Mouse (Mus musculus): ENCODE measurements at regions not wholly inside any gene's neighbourhood (a gene's known extent, or its start where the extent isn't known, plus 50 kb on each side); places are given as distances from the start of the nearest gene placed in this dataset.

- Histone ChIP-seq H3K9me3 (replicated peaks; ENCODE audit: control insufficient read depth, low read length, poor library complexity, severe bottlenecking) (no peaks in the 10 kb centered on the region), H3K27ac (ENCODE audit: low read length) (0 out of 2 replicates have a peak overlapping the region, but pooled peaks have one; percentile 10), H3K27me3 (ENCODE audit: control insufficient read depth, insufficient read depth, low read depth, low read length) (no peaks in the 10 kb centered on the region), H3K4me3 (ENCODE audit: low read depth, low read length) (no peak overlapping the region), H3K36me3 (ENCODE audit: control insufficient read depth, insufficient read depth, low read length) (no peaks in the 10 kb centered on the region), H3K4me1 (ENCODE audit: control insufficient read depth, insufficient read depth, low read length) (peaks cover 5% of the 10 kb centered on the region; the same call in 1 of the 2 replicates), H3K4me2 (ENCODE audit: low read length) (no peak overlapping the region), H3K9ac (ENCODE audit: low read depth, low read length) (no peak overlapping the region)
- ATAC-seq = peak; percentile 76
- WGBS = 14% methylated on average over 3 of the region's 3 CpGs
Measured at GRCm38 (mm10) chr2:8452566-8453243, 943.3 kb upstream of the Celf2 start.

GRCm38 (mm10) chr2:8441230-8441629 is 931.9 kb upstream of the Celf2 start:
- H3K4me1 ChIP-seq (ENCODE audit: control insufficient read depth, insufficient read depth, low read length) = no peaks in the 10 kb centered on the region
- H3K4me3 ChIP-seq (ENCODE audit: low read depth, low read length) = no peak overlapping the region
- WGBS = 90% methylated on average over 1 of the region's 1 CpGs

DNA sequence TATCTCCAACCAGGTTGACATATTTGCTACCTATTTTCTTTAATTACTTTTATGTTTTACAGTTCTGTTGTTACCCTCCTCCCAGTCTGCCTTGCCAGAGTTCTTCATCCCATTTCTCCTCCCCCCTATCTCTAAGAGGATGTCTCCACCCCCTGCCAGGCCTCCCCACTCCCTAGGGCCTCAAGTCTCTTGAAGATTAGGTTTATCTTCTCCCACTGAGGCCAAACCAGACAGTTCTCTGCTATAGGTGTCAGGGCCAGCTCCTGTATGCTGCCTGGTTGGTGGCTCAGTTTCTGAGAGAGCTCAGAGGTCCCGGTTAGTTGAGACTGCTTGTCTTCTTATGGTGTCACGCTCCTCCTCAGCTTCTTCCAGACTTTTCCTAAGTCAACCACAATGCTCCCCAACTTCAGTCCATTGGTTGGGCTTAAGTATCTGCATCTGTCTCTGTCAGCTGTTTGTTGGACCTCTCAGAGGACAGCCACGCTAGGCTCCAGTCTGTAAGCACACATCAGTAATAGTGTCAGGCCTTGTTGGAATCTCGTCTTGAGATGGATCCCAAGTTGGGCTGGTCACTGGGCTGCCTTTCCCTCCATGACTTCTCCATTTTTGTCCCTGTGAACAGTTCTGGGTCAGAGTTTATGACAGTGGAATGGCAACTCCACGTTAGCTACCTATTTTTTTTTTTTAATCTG is 920.4 kb upstream of the Celf2 start:
- WGBS = 83% methylated on average over 5 of the region's 5 CpGs
- H3K4me1 ChIP-seq (ENCODE audit: control insufficient read depth, insufficient read depth, low read length) = no peaks in the 10 kb centered on the region
- ATAC-seq = no peak

More at GRCm38 (mm10) chr2:8441230-8441629, 931.9 kb upstream of the Celf2 start:
- no peaks in the 10 kb centered on the region for H3K9me3 ChIP-seq (replicated peaks; ENCODE audit: control insufficient read depth, low read length, poor library complexity, severe bottlenecking)
- no peak overlapping the region for H3K9ac ChIP-seq (ENCODE audit: low read depth, low read length)
- no peaks in the 10 kb centered on the region for H3K36me3 ChIP-seq (ENCODE audit: control insufficient read depth, insufficient read depth, low read length)
- no peak for ATAC-seq
- H3K27me3 ChIP-seq (ENCODE audit: control insufficient read depth, insufficient read depth, low read depth, low read length) = no peaks in the 10 kb centered on the region
- H3K4me2 ChIP-seq (ENCODE audit: low read length) = no peak overlapping the region
- H3K27ac ChIP-seq (ENCODE audit: low read length) = no peak overlapping the region

DNA sequence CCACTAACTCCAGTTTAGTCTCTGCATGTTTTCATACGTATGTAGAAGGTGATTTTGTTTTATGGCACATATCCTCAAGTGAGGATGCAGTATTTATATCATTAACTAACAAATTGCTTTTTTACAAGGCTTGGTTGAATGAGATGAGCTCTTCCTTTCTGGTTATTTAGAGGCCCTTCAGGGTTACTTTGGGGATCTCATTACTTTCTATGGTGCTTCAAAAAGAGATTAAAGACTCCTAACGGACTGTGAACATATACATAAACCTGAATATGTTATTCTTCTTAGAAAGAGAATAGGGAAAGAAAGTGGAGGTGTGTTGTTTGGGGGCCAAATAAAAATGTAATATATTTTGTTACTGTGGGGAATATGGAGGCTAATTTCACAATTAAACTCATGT is 918.8 kb upstream of the Celf2 start:
- no peaks in the 10 kb centered on the region for H3K27me3 ChIP-seq (ENCODE audit: control insufficient read depth, insufficient read depth, low read depth, low read length)
- H3K36me3 ChIP-seq (ENCODE audit: control insufficient read depth, insufficient read depth, low read length) = no peaks in the 10 kb centered on the region
- H3K4me3 ChIP-seq (ENCODE audit: low read depth, low read length) = no peak overlapping the region
- no peak overlapping the region for H3K4me2 ChIP-seq (ENCODE audit: low read length)
- no peaks in the 10 kb centered on the region for H3K4me1 ChIP-seq (ENCODE audit: control insufficient read depth, insufficient read depth, low read length)
- no peaks in the 10 kb centered on the region for H3K9me3 ChIP-seq (replicated peaks; ENCODE audit: control insufficient read depth, low read length, poor library complexity, severe bottlenecking)
- WGBS = 56% methylated on average over 2 of the region's 2 CpGs
- ATAC-seq = no peak
- no peak overlapping the region for H3K9ac ChIP-seq (ENCODE audit: low read depth, low read length)
- no peak overlapping the region for H3K27ac ChIP-seq (ENCODE audit: low read length)

More for the DNA sequence above, 920.4 kb upstream of the Celf2 start:
- Histone ChIP-seq H3K4me2 (ENCODE audit: low read length) (no peak overlapping the region), H3K27ac (ENCODE audit: low read length) (no peak overlapping the region), H3K9ac (ENCODE audit: low read depth, low read length) (no peak overlapping the region), H3K36me3 (ENCODE audit: control insufficient read depth, insufficient read depth, low read length) (no peaks in the 10 kb centered on the region), H3K9me3 (replicated peaks; ENCODE audit: control insufficient read depth, low read length, poor library complexity, severe bottlenecking) (no peaks in the 10 kb centered on the region), H3K4me3 (ENCODE audit: low read depth, low read length) (no peak overlapping the region), H3K27me3 (ENCODE audit: control insufficient read depth, insufficient read depth, low read depth, low read length) (no peaks in the 10 kb centered on the region)

- Histone ChIP-seq H3K27ac (ENCODE audit: low read length) (no peak overlapping the region), H3K4me2 (ENCODE audit: low read length) (no peak overlapping the region), H3K36me3 (ENCODE audit: control insufficient read depth, insufficient read depth, low read length) (no peaks in the 10 kb centered on the region), H3K4me3 (ENCODE audit: low read depth, low read length) (no peak overlapping the region), H3K9ac (ENCODE audit: low read depth, low read length) (no peak overlapping the region), H3K9me3 (replicated peaks; ENCODE audit: control insufficient read depth, low read length, poor library complexity, severe bottlenecking) (no peaks in the 10 kb centered on the region), H3K27me3 (ENCODE audit: control insufficient read depth, insufficient read depth, low read depth, low read length) (no peaks in the 10 kb centered on the region), H3K4me1 (ENCODE audit: control insufficient read depth, insufficient read depth, low read length) (no peaks in the 10 kb centered on the region)
- ATAC-seq = no peak
- 73% methylated on average over 1 of the region's 1 CpGs for WGBS
Measured at GRCm38 (mm10) chr2:8427720-8428119, 918.4 kb upstream of the Celf2 start.

GRCm38 (mm10) chr2:8415917-8416316 is 906.6 kb upstream of the Celf2 start:
- H3K4me3 ChIP-seq (ENCODE audit: low read depth, low read length) = no peak overlapping the region
- no peaks in the 10 kb centered on the region for H3K4me1 ChIP-seq (ENCODE audit: control insufficient read depth, insufficient read depth, low read length)
- no peaks in the 10 kb centered on the region for H3K9me3 ChIP-seq (replicated peaks; ENCODE audit: control insufficient read depth, low read length, poor library complexity, severe bottlenecking)
- WGBS = 72% methylated on average over 3 of the region's 3 CpGs
- H3K9ac ChIP-seq (ENCODE audit: low read depth, low read length) = no peak overlapping the region
- H3K27me3 ChIP-seq (ENCODE audit: control insufficient read depth, insufficient read depth, low read depth, low read length) = no peaks in the 10 kb centered on the region
- ATAC-seq = no peak
- H3K27ac ChIP-seq (ENCODE audit: low read length) = no peak overlapping the region
- no peaks in the 10 kb centered on the region for H3K36me3 ChIP-seq (ENCODE audit: control insufficient read depth, insufficient read depth, low read length)
- no peak overlapping the region for H3K4me2 ChIP-seq (ENCODE audit: low read length)

GRCm38 (mm10) chr2:8394128-8394527 is 884.8 kb upstream of the Celf2 start:
- H3K9me3 ChIP-seq (replicated peaks; ENCODE audit: control insufficient read depth, low read length, poor library complexity, severe bottlenecking) = no peaks in the 10 kb centered on the region
- no peak for ATAC-seq
- no peak overlapping the region for H3K4me3 ChIP-seq (ENCODE audit: low read depth, low read length)
- 83% methylated on average over 4 of the region's 4 CpGs for WGBS
- H3K4me2 ChIP-seq (ENCODE audit: low read length) = no peak overlapping the region
- no peaks in the 10 kb centered on the region for H3K27me3 ChIP-seq (ENCODE audit: control insufficient read depth, insufficient read depth, low read depth, low read length)
- H3K36me3 ChIP-seq (ENCODE audit: control insufficient read depth, insufficient read depth, low read length) = no peaks in the 10 kb centered on the region
- H3K27ac ChIP-seq (ENCODE audit: low read length) = no peak overlapping the region
- H3K4me1 ChIP-seq (ENCODE audit: control insufficient read depth, insufficient read depth, low read length) = no peaks in the 10 kb centered on the region
- H3K9ac ChIP-seq (ENCODE audit: low read depth, low read length) = no peak overlapping the region

- WGBS = 84% methylated on average over 2 of the region's 2 CpGs
- no peaks in the 10 kb centered on the region for H3K36me3 ChIP-seq (ENCODE audit: control insufficient read depth, insufficient read depth, low read length)
- no peak overlapping the region for H3K4me3 ChIP-seq (ENCODE audit: low read depth, low read length)
- H3K27me3 ChIP-seq (ENCODE audit: control insufficient read depth, insufficient read depth, low read depth, low read length) = no peaks in the 10 kb centered on the region
- no peak overlapping the region for H3K9ac ChIP-seq (ENCODE audit: low read depth, low read length)
- no peak overlapping the region for H3K27ac ChIP-seq (ENCODE audit: low read length)
- H3K9me3 ChIP-seq (replicated peaks; ENCODE audit: control insufficient read depth, low read length, poor library complexity, severe bottlenecking) = no peaks in the 10 kb centered on the region
- no peak overlapping the region for H3K4me2 ChIP-seq (ENCODE audit: low read length)
- ATAC-seq = no peak
- no peaks in the 10 kb centered on the region for H3K4me1 ChIP-seq (ENCODE audit: control insufficient read depth, insufficient read depth, low read length)
Measured at GRCm38 (mm10) chr2:8389530-8389929, 880.2 kb upstream of the Celf2 start.

DNA sequence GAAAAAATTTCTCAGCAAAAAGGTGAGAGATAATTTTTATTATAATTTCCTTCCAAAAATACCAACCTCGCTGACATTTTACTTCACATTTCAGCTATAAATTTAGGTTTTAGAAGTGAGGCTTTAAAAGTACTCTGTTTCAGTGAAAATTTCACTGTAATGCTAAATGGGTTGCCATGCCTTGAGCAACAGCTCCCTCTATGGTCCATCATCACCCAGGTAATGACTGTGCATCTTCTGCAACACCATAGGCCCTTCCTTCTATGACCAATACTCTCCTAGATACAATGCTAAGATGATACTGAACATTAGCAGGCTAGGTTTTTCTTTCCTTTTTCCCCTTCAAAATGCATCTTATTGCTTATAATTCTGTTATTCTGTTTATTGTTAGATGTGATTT is 870.9 kb upstream of the Celf2 start:
- H3K4me1 ChIP-seq (ENCODE audit: control insufficient read depth, insufficient read depth, low read length) = no peaks in the 10 kb centered on the region
- no peaks in the 10 kb centered on the region for H3K27me3 ChIP-seq (ENCODE audit: control insufficient read depth, insufficient read depth, low read depth, low read length)
- no peak overlapping the region for H3K27ac ChIP-seq (ENCODE audit: low read length)
- 28% methylated on average over 1 of the region's 1 CpGs for WGBS
- no peak overlapping the region for H3K4me2 ChIP-seq (ENCODE audit: low read length)
- no peak overlapping the region for H3K4me3 ChIP-seq (ENCODE audit: low read depth, low read length)
- H3K9ac ChIP-seq (ENCODE audit: low read depth, low read length) = no peak overlapping the region
- H3K36me3 ChIP-seq (ENCODE audit: control insufficient read depth, insufficient read depth, low read length) = no peaks in the 10 kb centered on the region
- peak; percentile 93 for ATAC-seq
- H3K9me3 ChIP-seq (replicated peaks; ENCODE audit: control insufficient read depth, low read length, poor library complexity, severe bottlenecking) = no peaks in the 10 kb centered on the region

Measured in midbrain, embryonic 16.5 days (tissue).